Mouse (Mus musculus): Measurements from ENCODE around the gene Gal3st1.

DNA sequence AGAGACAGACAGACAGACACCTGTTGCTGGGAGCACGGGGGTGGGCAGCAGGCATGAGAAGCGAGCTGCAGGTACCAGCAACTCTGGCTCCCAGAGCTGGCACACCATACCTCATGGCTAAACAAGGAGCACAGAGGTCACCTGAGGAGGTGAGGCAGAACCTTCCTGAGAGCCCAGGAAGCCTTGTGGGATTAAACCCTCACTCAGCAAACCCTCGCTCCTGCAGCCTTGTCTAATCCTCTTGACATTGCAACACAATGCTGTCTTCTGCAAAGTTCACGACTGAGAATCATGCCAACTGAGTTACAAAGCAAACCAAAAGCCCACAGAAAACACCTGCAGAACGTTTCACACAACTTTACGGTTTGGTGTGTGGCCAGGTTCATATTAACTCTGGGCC is 65.0 kb downstream of the Gal3st1 start:
- TF ChIP-seq CTCF (IDR thresholded peaks at IDR 0.05; ENCODE audit: control insufficient read depth, insufficient read depth, low read length) = no peak
- TF ChIP-seq POLR2A (IDR thresholded peaks at IDR 0.05; ENCODE audit: borderline replicate concordance, control insufficient read depth, low read depth, low read length) = no peak

Measured in bone marrow, adult 2 months (tissue).